Mouse (Mus musculus): ENCODE results near the gene Slc6a16. TPM values are rescaled to one million over a fixed set of nuclear protein-coding genes. Genes with fewer than 3 reads are reported as not detected.

Gene Slc6a16
- polyA plus RNA-seq, 1 experiment from 2014 or later: 0.24 TPM

GRCm38 (mm10) chr7:45224826-45225225 is 16.1 kb upstream of the Slc6a16 start:
- H3K4me3 ChIP-seq (replicated peaks): no peak overlapping the region
- H3K27me3 ChIP-seq: no peaks in the 10 kb centered on the region
- H3K9ac ChIP-seq (replicated peaks): no peak overlapping the region
- no peak for ATAC-seq
- no peaks in the 10 kb centered on the region for H3K9me3 ChIP-seq
- no peak overlapping the region for H3K4me2 ChIP-seq (replicated peaks)
- H3K27ac ChIP-seq: no peak overlapping the region
- WGBS: 96% methylated on average over 7 of the region's 7 CpGs
- peaks cover 73% of the 10 kb centered on the region for H3K36me3 ChIP-seq
- H3K4me1 ChIP-seq (replicated peaks): peaks cover 11% of the 10 kb centered on the region; the same call in 1 of the 2 replicates

- H3K4me3 ChIP-seq (replicated peaks): no peak overlapping the region
- no peak for ATAC-seq
- no peak overlapping the region for H3K9ac ChIP-seq (replicated peaks)
- no peaks in the 10 kb centered on the region for H3K27me3 ChIP-seq
- H3K36me3 ChIP-seq: peaks cover 69% of the 10 kb centered on the region
- H3K4me2 ChIP-seq (replicated peaks): no peak overlapping the region
- no peak overlapping the region for H3K27ac ChIP-seq
- no peaks in the 10 kb centered on the region for H3K9me3 ChIP-seq
- no peaks in the 10 kb centered on the region for H3K4me1 ChIP-seq (replicated peaks)
- 97% methylated on average over 5 of the region's 5 CpGs for WGBS
Observed at GRCm38 (mm10) chr7:45226421-45226820, 14.5 kb upstream of the Slc6a16 start.

DNA sequence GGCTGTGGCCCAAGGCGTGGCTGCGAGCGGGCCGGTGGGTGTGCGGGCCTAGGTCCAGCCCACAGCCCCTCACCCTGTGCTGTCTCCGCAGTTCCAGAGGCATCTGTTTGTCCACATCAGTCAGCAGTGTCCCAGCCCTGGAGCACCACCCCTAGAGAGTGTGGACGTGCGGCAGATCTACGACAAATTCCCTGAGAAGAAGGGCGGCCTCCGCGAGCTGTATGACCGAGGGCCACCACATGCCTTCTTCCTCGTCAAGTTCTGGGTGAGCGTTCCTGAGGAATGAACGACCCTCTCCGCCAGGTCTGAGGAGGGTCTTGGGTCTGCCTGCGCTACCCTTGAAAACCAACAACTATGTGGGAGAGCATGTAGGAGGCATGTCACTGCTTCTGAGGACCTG is 12.3 kb upstream of the Slc6a16 start:
- no peak overlapping the region for H3K9ac ChIP-seq (replicated peaks)
- H3K36me3 ChIP-seq: peaks cover 73% of the 10 kb centered on the region
- no peaks in the 10 kb centered on the region for H3K9me3 ChIP-seq
- 95% methylated on average over 18 of the region's 18 CpGs for WGBS
- H3K27me3 ChIP-seq: no peaks in the 10 kb centered on the region
- no peak overlapping the region for H3K4me2 ChIP-seq (replicated peaks)
- peaks cover 12% of the 10 kb centered on the region for H3K4me1 ChIP-seq (replicated peaks)
- H3K27ac ChIP-seq: no peak overlapping the region
- ATAC-seq: no peak
- no peak overlapping the region for H3K4me3 ChIP-seq (replicated peaks)

GRCm38 (mm10) chr7:45229046-45229445 is 11.8 kb upstream of the Slc6a16 start:
- 87% methylated on average over 8 of the region's 8 CpGs for WGBS
- H3K4me2 ChIP-seq (replicated peaks): no peak overlapping the region
- peaks cover 17% of the 10 kb centered on the region for H3K4me1 ChIP-seq (replicated peaks)
- H3K27ac ChIP-seq: no peak overlapping the region
- no peak overlapping the region for H3K9ac ChIP-seq (replicated peaks)
- H3K36me3 ChIP-seq: peaks cover 70% of the 10 kb centered on the region
- no peak for ATAC-seq
- H3K27me3 ChIP-seq: no peaks in the 10 kb centered on the region; the same call in 1 of the 2 replicates
- no peak overlapping the region for H3K4me3 ChIP-seq (replicated peaks)
- no peaks in the 10 kb centered on the region for H3K9me3 ChIP-seq

DNA sequence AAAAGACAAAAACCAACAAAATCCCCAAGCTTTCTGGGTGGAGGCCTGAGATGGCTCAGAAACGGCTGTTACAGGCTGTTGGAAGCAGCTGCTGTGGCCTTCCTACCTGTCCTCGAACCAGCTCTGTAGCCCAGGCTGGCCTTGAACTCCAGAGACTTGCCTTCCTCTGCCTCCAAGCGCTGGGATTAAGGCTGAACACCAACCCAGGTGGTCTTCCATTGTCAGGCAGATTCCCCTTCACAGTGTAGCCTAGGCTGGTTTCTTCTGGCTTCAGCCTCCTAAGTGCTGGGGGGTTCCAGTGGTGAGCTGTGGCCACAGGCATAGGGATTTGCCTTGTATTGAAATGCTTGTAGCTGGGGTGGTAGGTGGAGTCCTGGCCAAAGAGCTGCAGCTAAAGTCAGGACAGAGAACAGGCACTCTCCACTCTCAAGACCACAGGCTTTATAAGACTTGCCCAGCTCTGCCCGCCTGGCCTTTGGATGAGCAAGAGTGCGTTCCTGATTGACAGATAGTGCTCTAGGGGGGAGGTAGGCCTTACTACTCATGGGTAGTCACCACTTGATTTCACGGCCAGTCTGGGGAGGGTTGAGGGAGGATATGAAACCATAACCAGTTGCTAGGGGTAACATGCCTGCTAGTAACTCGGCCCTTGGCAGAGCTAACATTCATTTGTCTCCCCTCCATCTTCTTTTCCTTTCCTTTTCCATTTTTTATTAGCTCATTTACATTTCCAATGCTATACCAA is 11.3 kb upstream of the Slc6a16 start:
- Histone ChIP-seq H3K27ac (no peak overlapping the region), H3K4me1 (replicated peaks) (peaks cover 23% of the 10 kb centered on the region), H3K9ac (replicated peaks) (no peak overlapping the region), H3K27me3 (no peaks in the 10 kb centered on the region; the same call in 1 of the 2 replicates), H3K4me3 (replicated peaks) (no peak overlapping the region), H3K36me3 (peaks cover 68% of the 10 kb centered on the region), H3K9me3 (no peaks in the 10 kb centered on the region), H3K4me2 (replicated peaks) (no peak overlapping the region)
- WGBS: 89% methylated on average over 7 of the region's 7 CpGs
- no peak for ATAC-seq

GRCm38 (mm10) chr7:45231192-45231591 is 9.7 kb upstream of the Slc6a16 start:
- Histone ChIP-seq H3K27ac (no peak overlapping the region), H3K4me2 (replicated peaks) (no peak overlapping the region), H3K4me1 (replicated peaks) (peaks cover 36% of the 10 kb centered on the region), H3K9ac (replicated peaks) (no peak overlapping the region), H3K4me3 (replicated peaks) (no peak overlapping the region), H3K9me3 (no peaks in the 10 kb centered on the region), H3K27me3 (no peaks in the 10 kb centered on the region; the same call in 1 of the 2 replicates), H3K36me3 (peaks cover 52% of the 10 kb centered on the region)
- 93% methylated on average over 12 of the region's 12 CpGs for WGBS
- no peak for ATAC-seq

DNA sequence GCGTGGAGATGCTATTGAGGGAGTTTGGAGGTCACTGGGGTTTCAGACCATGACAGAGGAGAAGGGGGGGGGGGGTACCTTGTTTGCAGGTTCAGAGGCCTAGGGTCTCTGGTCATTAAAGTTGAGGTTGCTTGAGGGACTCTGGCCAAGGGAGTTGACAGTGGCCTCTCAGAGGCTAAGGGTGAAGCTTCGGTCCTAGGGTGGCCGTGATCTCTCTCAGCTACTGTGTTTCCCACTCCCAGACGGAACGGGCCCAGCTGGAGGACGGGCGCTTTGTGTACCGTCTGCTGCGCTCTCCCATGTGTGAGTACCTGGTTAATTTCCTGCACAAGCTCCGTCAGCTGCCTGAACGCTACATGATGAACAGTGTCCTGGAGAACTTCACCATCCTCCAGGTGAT is 8.9 kb upstream of the Slc6a16 start:
- Histone ChIP-seq H3K9ac (replicated peaks) (no peak overlapping the region), H3K27me3 (peaks cover 5% of the 10 kb centered on the region), H3K36me3 (peaks cover 45% of the 10 kb centered on the region), H3K4me3 (replicated peaks) (no peak overlapping the region), H3K4me2 (replicated peaks) (no peak overlapping the region), H3K4me1 (replicated peaks) (peaks cover 36% of the 10 kb centered on the region), H3K9me3 (no peaks in the 10 kb centered on the region), H3K27ac (no peak overlapping the region)
- WGBS: 92% methylated on average over 11 of the region's 11 CpGs
- ATAC-seq: no peak

GRCm38 (mm10) chr7:45232716-45233465 is 8.0 kb upstream of the Slc6a16 start:
- no peak overlapping the region for H3K4me2 ChIP-seq (replicated peaks)
- H3K9ac ChIP-seq (replicated peaks): no peak overlapping the region
- H3K4me3 ChIP-seq (replicated peaks): no peak overlapping the region
- WGBS: 70% methylated on average over 13 of the region's 13 CpGs
- H3K27me3 ChIP-seq: peaks cover 13% of the 10 kb centered on the region
- no peaks in the 10 kb centered on the region for H3K9me3 ChIP-seq
- peaks cover 39% of the 10 kb centered on the region for H3K36me3 ChIP-seq
- H3K27ac ChIP-seq: peak overlapping the region; percentile 2; the same call in 1 of the 2 replicates
- peaks cover 36% of the 10 kb centered on the region for H3K4me1 ChIP-seq (replicated peaks)
- no peak for ATAC-seq

DNA sequence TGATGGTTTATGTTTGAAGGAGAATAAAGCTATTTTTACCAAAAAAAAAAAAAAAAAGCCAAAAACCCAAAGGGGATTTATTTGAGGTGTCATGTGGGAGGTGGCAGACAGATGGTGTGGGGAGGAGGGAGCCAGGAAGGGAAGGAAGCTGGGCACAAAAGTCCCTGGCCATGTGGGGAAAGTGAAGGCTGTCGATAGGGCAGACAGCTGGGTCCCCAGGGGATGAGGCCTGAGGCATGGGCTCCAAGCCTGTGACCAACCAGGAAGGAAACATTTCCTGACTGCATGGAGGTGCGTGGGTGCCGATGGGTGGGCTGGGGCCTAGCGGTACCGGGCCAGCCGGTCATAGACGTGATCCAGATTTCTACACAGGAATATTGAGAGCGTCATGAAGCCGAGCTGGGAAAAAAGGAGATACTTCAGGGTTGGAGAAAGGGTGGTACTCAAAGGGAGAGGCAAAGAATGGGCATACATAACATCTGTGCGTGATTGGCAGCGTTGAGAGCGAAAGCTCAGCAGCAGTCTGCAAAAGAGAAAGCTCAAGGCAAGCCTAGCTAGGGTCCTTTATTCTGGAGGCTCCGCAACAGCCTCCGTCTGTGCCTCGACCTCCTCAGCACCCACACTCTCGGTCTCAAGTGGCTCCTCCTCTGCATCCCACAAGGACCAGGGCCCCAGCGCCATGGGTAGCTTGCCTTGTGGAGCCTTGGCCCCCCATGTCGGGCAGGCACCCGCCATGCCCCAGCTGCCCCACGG is 7.1 kb upstream of the Slc6a16 start:
- Histone ChIP-seq H3K4me2 (replicated peaks) (peak overlapping the region; percentile 25), H3K27ac (peak overlapping the region; percentile 60), H3K4me1 (replicated peaks) (peaks cover 36% of the 10 kb centered on the region), H3K27me3 (peaks cover 22% of the 10 kb centered on the region), H3K4me3 (replicated peaks) (no peak overlapping the region), H3K9ac (replicated peaks) (peak overlapping the region; percentile 24; the same call in 1 of the 2 replicates), H3K9me3 (no peaks in the 10 kb centered on the region), H3K36me3 (peaks cover 31% of the 10 kb centered on the region)
- peak; percentile 1; the same call in 1 of the 2 replicates for ATAC-seq
- WGBS: 23% methylated on average over 20 of the region's 20 CpGs

DNA sequence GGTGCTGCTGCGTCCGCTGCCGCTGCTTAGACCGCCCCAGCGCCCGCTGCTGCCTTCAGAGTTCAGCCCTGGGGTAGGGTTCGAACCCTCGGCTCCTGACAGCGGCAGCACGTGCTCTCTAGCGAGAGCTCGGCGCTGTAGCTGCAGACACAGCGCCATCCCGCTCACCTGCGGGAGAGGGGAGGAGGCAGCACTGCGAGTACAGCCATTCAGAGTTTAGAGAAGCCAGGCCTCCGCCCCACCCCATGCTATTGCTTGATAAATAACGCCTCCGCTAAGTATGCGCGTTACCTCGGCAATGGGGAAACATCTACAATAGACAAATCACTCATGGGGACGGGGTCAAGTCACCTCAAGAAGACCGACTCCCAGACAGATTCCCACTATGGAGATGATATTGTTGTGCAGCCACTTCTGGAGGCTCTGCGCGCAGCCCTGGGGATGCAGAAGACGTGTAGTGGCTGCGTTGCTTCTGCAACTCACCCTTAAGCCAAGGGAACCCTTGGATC is 6.5 kb upstream of the Slc6a16 start:
- Histone ChIP-seq H3K4me1 (replicated peaks) (peaks cover 36% of the 10 kb centered on the region), H3K4me3 (replicated peaks) (no peak overlapping the region), H3K9me3 (no peaks in the 10 kb centered on the region), H3K27ac (peak overlapping the region; percentile 60; the same call in 1 of the 2 replicates), H3K36me3 (peaks cover 25% of the 10 kb centered on the region), H3K9ac (replicated peaks) (peak overlapping the region; percentile 24; the same call in 1 of the 2 replicates), H3K27me3 (peaks cover 28% of the 10 kb centered on the region), H3K4me2 (replicated peaks) (peak overlapping the region; percentile 34)
- WGBS: 9% methylated on average over 29 of the region's 29 CpGs
- ATAC-seq: peak; percentile 16

GRCm38 (mm10) chr7:45234922-45235571 is 5.8 kb upstream of the Slc6a16 start:
- 7% methylated on average over 21 of the region's 21 CpGs for WGBS
- peaks cover 36% of the 10 kb centered on the region for H3K4me1 ChIP-seq (replicated peaks)
- peak overlapping the region; percentile 68 for H3K27ac ChIP-seq
- peak overlapping the region; percentile 33; the same call in 1 of the 2 replicates for H3K9ac ChIP-seq (replicated peaks)
- peak; percentile 82 for ATAC-seq
- no peak overlapping the region for H3K4me3 ChIP-seq (replicated peaks)
- H3K9me3 ChIP-seq: no peaks in the 10 kb centered on the region
- peaks cover 34% of the 10 kb centered on the region for H3K27me3 ChIP-seq
- H3K36me3 ChIP-seq: peaks cover 19% of the 10 kb centered on the region
- H3K4me2 ChIP-seq (replicated peaks): peak overlapping the region; percentile 34

Data from midbrain, embryonic 13.5 days (tissue).